1 mouse cellular context compared by ENCODE assay signal in genomic region chr2:24747878-24748277, GRCm38 (mm10).
TF ChIP-seq lines count a peak whose summit lies in the region.

No protein-coding gene starts in this region.

TF ChIP-seq in CH12.LX, 34 proteins besides CTCF, POLR2A, EP300 and RAD21 (continued from another document):
- TF ChIP-seq CHD2 (IDR thresholded peaks at IDR 0.05; ENCODE audit: low read length) (peak; percentile 58), MEF2A (IDR thresholded peaks at IDR 0.05; ENCODE audit: borderline replicate concordance, low read depth, low read length) (peak; percentile 91), POLR2AphosphoS2 (IDR thresholded peaks at IDR 0.05; ENCODE audit: low read depth, low read length) (no peak), GABPA (IDR thresholded peaks at IDR 0.05; ENCODE audit: insufficient replicate concordance, low read depth, low read length) (no peak), MAX (IDR thresholded peaks at IDR 0.05; ENCODE audit: low read length) (no peak), KAT2A (IDR thresholded peaks at IDR 0.05; ENCODE audit: insufficient replicate concordance, low read length) (no peak)
